Mouse (Mus musculus): ENCODE measurements around the gene Creb5.

The Creb5 gene

GRCm38 (mm10) chr6:53589746-53590145, 302.7 kb downstream of the Creb5 start:
- DNase-seq (ENCODE audit: low read depth, low spot score), result no peak

GRCm38 (mm10) chr6:53592230-53592629, 305.2 kb downstream of the Creb5 start:
- DNase-seq (ENCODE audit: low read depth, low spot score), result no peak

- DNase-seq (ENCODE audit: low read depth, low spot score), result peak; percentile 56
These were observed 306.5 kb downstream of the Creb5 start for GRCm38 (mm10) chr6:53593603-53594002.

- DNase-seq (ENCODE audit: low read depth, low spot score), result no peak
These were observed 307.2 kb downstream of the Creb5 start for GRCm38 (mm10) chr6:53594316-53594715.

- DNase-seq (ENCODE audit: low read depth, low spot score), result no peak
These were observed 309.3 kb downstream of the Creb5 start for GRCm38 (mm10) chr6:53596402-53596801.

GRCm38 (mm10) chr6:53603041-53603440, 316.0 kb downstream of the Creb5 start:
- DNase-seq (ENCODE audit: low read depth, low spot score), result no peak

GRCm38 (mm10) chr6:53603695-53604094, 316.6 kb downstream of the Creb5 start:
- DNase-seq (ENCODE audit: low read depth, low spot score), result no peak

- no peak for DNase-seq (ENCODE audit: low read depth, low spot score)
These were observed 317.3 kb downstream of the Creb5 start for GRCm38 (mm10) chr6:53604386-53604785.

GRCm38 (mm10) chr6:53605184-53605583, 318.1 kb downstream of the Creb5 start:
- no peak for DNase-seq (ENCODE audit: low read depth, low spot score)

- no peak for DNase-seq (ENCODE audit: low read depth, low spot score)
These were observed 324.4 kb downstream of the Creb5 start for GRCm38 (mm10) chr6:53611451-53611945.

- peak; percentile 61 for DNase-seq (ENCODE audit: low read depth, low spot score)
These were observed 325.6 kb downstream of the Creb5 start for GRCm38 (mm10) chr6:53612681-53613080.

- DNase-seq (ENCODE audit: low read depth, low spot score), result no peak
These were observed 328.6 kb downstream of the Creb5 start for GRCm38 (mm10) chr6:53615440-53616211.

- DNase-seq (ENCODE audit: low read depth, low spot score), result peak; percentile 29
These were observed 331.1 kb downstream of the Creb5 start for GRCm38 (mm10) chr6:53618164-53618563.

GRCm38 (mm10) chr6:53619676-53620075, 332.6 kb downstream of the Creb5 start:
- no peak for DNase-seq (ENCODE audit: low read depth, low spot score)

GRCm38 (mm10) chr6:53621295-53621694, 334.2 kb downstream of the Creb5 start:
- no peak for DNase-seq (ENCODE audit: low read depth, low spot score)

GRCm38 (mm10) chr6:53624455-53625276, 337.6 kb downstream of the Creb5 start:
- DNase-seq (ENCODE audit: low read depth, low spot score), result no peak

- no peak for DNase-seq (ENCODE audit: low read depth, low spot score)
These were observed 339.0 kb downstream of the Creb5 start for GRCm38 (mm10) chr6:53626044-53626443.

- no peak for DNase-seq (ENCODE audit: low read depth, low spot score)
These were observed 341.6 kb downstream of the Creb5 start for GRCm38 (mm10) chr6:53628714-53629113.

GRCm38 (mm10) chr6:53635453-53635852, 348.4 kb downstream of the Creb5 start:
- DNase-seq (ENCODE audit: low read depth, low spot score), result no peak

GRCm38 (mm10) chr6:53637356-53638351, 350.6 kb downstream of the Creb5 start:
- DNase-seq (ENCODE audit: low read depth, low spot score), result no peak

Measured in ZHBTc4 (cell line).